Mouse (Mus musculus): ENCODE data around the gene Elane. TPM values are rescaled to one million over a fixed set of nuclear protein-coding genes. Genes with fewer than 3 reads are reported as not detected.

The Elane gene
- polyA plus RNA-seq, 1 experiment from 2014 or later: 207 TPM

- no peak for ATAC-seq
- Histone ChIP-seq H3K4me2 (ENCODE audit: low read depth, low read length) (no peak overlapping the region), H3K4me3 (ENCODE audit: low read depth, low read length) (no peak overlapping the region), H3K9me3 (ENCODE audit: low read length) (no peaks in the 10 kb centered on the region), H3K9ac (replicated peaks) (no peak overlapping the region), H3K36me3 (replicated peaks; ENCODE audit: insufficient read depth, low read length) (peaks cover 70% of the 10 kb centered on the region), H3K27me3 (ENCODE audit: insufficient read depth, low read length) (no peaks in the 10 kb centered on the region), H3K27ac (ENCODE audit: low read depth) (no peak overlapping the region), H3K4me1 (ENCODE audit: insufficient read depth) (peaks cover 26% of the 10 kb centered on the region)
- TF ChIP-seq EP300 (IDR thresholded peaks at IDR 0.05; ENCODE audit: low read depth): no peak
- TF ChIP-seq CTCF (IDR thresholded peaks at IDR 0.05; ENCODE audit: low read depth): no peak
- 94% methylated on average over 26 of the region's 26 CpGs for WGBS (ENCODE audit: insufficient replicate concordance)
- no peak for DNase-seq
Measured at GRCm38 (mm10) chr10:79860079-79860911, 25.8 kb upstream of the Elane start.

- Histone ChIP-seq H3K4me1 (ENCODE audit: insufficient read depth) (peaks cover 23% of the 10 kb centered on the region), H3K4me2 (ENCODE audit: low read depth, low read length) (no peak overlapping the region), H3K27me3 (ENCODE audit: insufficient read depth, low read length) (no peaks in the 10 kb centered on the region), H3K36me3 (replicated peaks; ENCODE audit: insufficient read depth, low read length) (peaks cover 70% of the 10 kb centered on the region), H3K9me3 (ENCODE audit: low read length) (no peaks in the 10 kb centered on the region), H3K27ac (ENCODE audit: low read depth) (no peak overlapping the region), H3K4me3 (ENCODE audit: low read depth, low read length) (no peak overlapping the region), H3K9ac (replicated peaks) (no peak overlapping the region)
- 82% methylated on average over 25 of the region's 25 CpGs for WGBS (ENCODE audit: insufficient replicate concordance)
- TF ChIP-seq CTCF (IDR thresholded peaks at IDR 0.05; ENCODE audit: low read depth) (no peak), EP300 (IDR thresholded peaks at IDR 0.05; ENCODE audit: low read depth) (no peak)
- no peak for ATAC-seq
- no peak for DNase-seq
Measured at GRCm38 (mm10) chr10:79861230-79862048, 24.6 kb upstream of the Elane start.

DNA sequence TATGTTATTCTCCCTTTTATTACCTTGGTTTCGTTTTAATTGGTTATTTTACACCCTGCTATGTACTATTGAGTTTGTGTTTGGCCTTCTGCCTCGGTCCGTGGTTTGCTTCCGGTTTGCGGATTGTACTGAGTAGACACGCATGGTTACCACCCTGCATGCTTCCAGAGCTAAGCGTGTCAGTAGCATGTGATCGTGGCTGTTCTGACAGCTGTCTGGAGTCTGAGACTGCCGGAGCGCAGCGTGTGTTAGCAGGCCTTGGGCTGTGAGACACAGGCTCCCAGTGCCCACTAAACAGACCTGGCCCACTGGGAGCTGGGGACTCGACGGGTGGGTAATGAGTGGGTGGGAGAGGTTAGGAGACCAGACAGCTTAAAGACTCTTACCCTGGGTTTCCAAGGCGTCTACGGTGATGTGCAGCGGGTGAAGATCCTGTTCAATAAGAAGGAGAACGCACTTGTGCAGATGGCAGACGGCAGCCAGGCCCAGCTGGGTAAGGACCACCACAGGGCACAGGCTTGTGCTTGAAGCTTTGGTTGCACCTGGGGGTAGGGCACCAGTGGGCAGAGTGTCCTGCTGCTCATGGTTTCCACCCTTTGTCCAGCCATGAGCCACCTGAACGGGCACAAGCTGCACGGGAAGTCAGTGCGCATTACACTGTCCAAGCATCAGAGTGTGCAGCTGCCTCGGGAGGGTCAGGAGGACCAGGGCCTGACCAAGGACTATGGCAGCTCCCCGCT, 23.8 kb upstream of the Elane start:
- Histone ChIP-seq H3K4me2 (ENCODE audit: low read depth, low read length) (no peak overlapping the region), H3K27ac (ENCODE audit: low read depth) (no peak overlapping the region), H3K9ac (replicated peaks) (no peak overlapping the region), H3K9me3 (ENCODE audit: low read length) (no peaks in the 10 kb centered on the region), H3K27me3 (ENCODE audit: insufficient read depth, low read length) (no peaks in the 10 kb centered on the region), H3K4me1 (ENCODE audit: insufficient read depth) (peaks cover 15% of the 10 kb centered on the region), H3K4me3 (ENCODE audit: low read depth, low read length) (no peak overlapping the region), H3K36me3 (replicated peaks; ENCODE audit: insufficient read depth, low read length) (peaks cover 62% of the 10 kb centered on the region)
- ATAC-seq: no peak
- DNase-seq: no peak
- 87% methylated on average over 23 of the region's 23 CpGs for WGBS (ENCODE audit: insufficient replicate concordance)
- TF ChIP-seq CTCF (IDR thresholded peaks at IDR 0.05; ENCODE audit: low read depth) (no peak), EP300 (IDR thresholded peaks at IDR 0.05; ENCODE audit: low read depth) (no peak)

GRCm38 (mm10) chr10:79862925-79863324, 23.1 kb upstream of the Elane start:
- ATAC-seq (no peak), DNase-seq (no peak)
- no peaks in the 10 kb centered on the region for H3K9me3 ChIP-seq (ENCODE audit: low read length)
- no peak overlapping the region for H3K4me2 ChIP-seq (ENCODE audit: low read depth, low read length)
- peaks cover 56% of the 10 kb centered on the region for H3K36me3 ChIP-seq (replicated peaks; ENCODE audit: insufficient read depth, low read length)
- H3K27me3 ChIP-seq (ENCODE audit: insufficient read depth, low read length): no peaks in the 10 kb centered on the region
- H3K4me1 ChIP-seq (ENCODE audit: insufficient read depth): peaks cover 8% of the 10 kb centered on the region
- TF ChIP-seq EP300 (IDR thresholded peaks at IDR 0.05; ENCODE audit: low read depth): no peak
- no peak for TF ChIP-seq CTCF (IDR thresholded peaks at IDR 0.05; ENCODE audit: low read depth)
- H3K4me3 ChIP-seq (ENCODE audit: low read depth, low read length): no peak overlapping the region
- WGBS (ENCODE audit: insufficient replicate concordance): 77% methylated on average over 10 of the region's 10 CpGs
- no peak overlapping the region for H3K9ac ChIP-seq (replicated peaks)
- H3K27ac ChIP-seq (ENCODE audit: low read depth): no peak overlapping the region

DNA sequence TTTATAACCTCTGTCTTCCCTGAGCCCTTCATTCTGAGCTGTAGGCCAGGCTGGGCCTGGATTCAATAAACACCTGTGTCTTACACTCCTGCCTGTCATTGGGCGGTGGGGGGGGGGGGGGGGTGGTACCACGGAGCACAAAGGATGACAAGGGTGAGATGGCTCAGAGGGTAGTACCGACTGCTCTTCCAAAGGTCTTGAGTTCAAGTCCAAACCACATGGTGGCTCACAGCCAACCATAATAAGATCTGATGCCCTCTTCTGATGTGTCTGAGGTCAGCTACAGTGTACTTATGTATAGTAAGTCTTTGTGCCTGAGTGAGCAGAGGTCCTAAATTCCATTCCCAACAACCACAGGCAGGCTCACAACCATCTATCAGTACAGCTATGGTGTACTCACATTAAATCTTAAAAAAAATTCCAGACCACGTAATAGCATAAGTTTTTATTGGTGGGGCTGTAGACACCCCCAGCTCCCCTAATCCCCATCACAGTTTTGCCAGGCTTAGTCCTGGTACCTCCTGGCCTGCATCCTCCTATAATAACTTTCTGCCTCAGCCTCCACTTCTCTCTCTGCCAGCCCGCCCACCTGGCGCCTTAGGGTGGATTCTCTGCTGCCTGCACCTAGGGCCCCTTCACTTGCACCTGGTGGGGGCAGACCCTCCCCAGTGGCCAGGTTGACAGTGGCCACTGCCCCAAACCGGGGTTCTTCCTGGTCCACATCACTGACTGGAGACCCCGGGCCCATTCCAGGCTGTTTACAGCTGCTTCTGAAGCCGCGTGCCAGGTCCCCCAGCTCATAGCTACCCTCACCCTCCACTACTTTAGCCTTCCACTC, 21.5 kb upstream of the Elane start:
- no peaks in the 10 kb centered on the region for H3K9me3 ChIP-seq (ENCODE audit: low read length)
- ATAC-seq (peak; percentile 15), DNase-seq (peak; percentile 19)
- no peak for TF ChIP-seq EP300 (IDR thresholded peaks at IDR 0.05; ENCODE audit: low read depth)
- no peak for TF ChIP-seq CTCF (IDR thresholded peaks at IDR 0.05; ENCODE audit: low read depth)
- no peaks in the 10 kb centered on the region for H3K27me3 ChIP-seq (ENCODE audit: insufficient read depth, low read length)
- H3K4me2 ChIP-seq (ENCODE audit: low read depth, low read length): no peak overlapping the region
- no peak overlapping the region for H3K27ac ChIP-seq (ENCODE audit: low read depth)
- 59% methylated on average over 10 of the region's 10 CpGs for whole genome bisulfite sequencing (ENCODE audit: insufficient replicate concordance)
- no peak overlapping the region for H3K4me3 ChIP-seq (ENCODE audit: low read depth, low read length)
- no peaks in the 10 kb centered on the region for H3K4me1 ChIP-seq (ENCODE audit: insufficient read depth)
- peaks cover 41% of the 10 kb centered on the region for H3K36me3 ChIP-seq (replicated peaks; ENCODE audit: insufficient read depth, low read length)
- H3K9ac ChIP-seq (replicated peaks): no peak overlapping the region

Data from liver, postnatal 0 days (tissue).